Mouse (Mus musculus) lung, adult 10 weeks (tissue): ENCODE results near the gene Nrxn2. TPM values are rescaled to one million over a fixed set of nuclear protein-coding genes. Genes with fewer than 3 reads are reported as not detected.

Experiments used
- polyA plus RNA-seq: library from polyadenylated mRNA; stranded (reverse); fragments of 350-450 nt; fragmentation: Illumina TruSeq; extraction: RNeasy Lipid Tissue Mini Kit (QIAGEN cat#74804); gene quantifications from one replicate; pipeline ENCODE4 v1.2.3, GENCODE M21; 2014; ENCODE audit warnings: low read depth, low replicate concordance; ENCODE audit not compliant: insufficient read depth

Gene Nrxn2
- polyA plus RNA-seq: 4.0 TPM

GRCm38 (mm10) chr19:6418233-6418879 is at the start of gene Nrxn2:
TSS of gene Nrxn2 (plus strand) at chr19:6418731.

GRCm38 (mm10) chr19:6384128-6384527 is 34.4 kb upstream of the Nrxn2 start, which contains the start of gene Pygm:
TSS of gene Pygm (plus strand) at chr19:6384399.

GRCm38 (mm10) chr19:6399285-6400095 is 19.0 kb upstream of the Nrxn2 start, which contains the start of gene Rasgrp2:
TSS of gene Rasgrp2 (plus strand) at chr19:6399340.

GRCm38 (mm10) chr19:6542367-6543034 is 124.0 kb downstream of the Nrxn2 start, which contains the start of gene Slc22a12:
TSS of gene Slc22a12 (minus strand) at chr19:6543032.

Other genes starting within 250 kb of the Nrxn2 start
- gene Majin, start 234.3 kb upstream of the Nrxn2 start, polyA plus RNA-seq: 0.18 TPM
- gene Gpha2, start 192.4 kb upstream of the Nrxn2 start, polyA plus RNA-seq: 0.64 TPM
- gene Ppp2r5b, start 182.9 kb upstream of the Nrxn2 start, polyA plus RNA-seq: 22.8 TPM
- gene Atg2a, start 177.1 kb upstream of the Nrxn2 start, polyA plus RNA-seq: 6.0 TPM
- gene Ehd1, start 142.0 kb upstream of the Nrxn2 start, polyA plus RNA-seq: 75.5 TPM
- 44.0 TPM for gene Cdc42bpg, start 112.3 kb upstream of the Nrxn2 start, polyA plus RNA-seq
- gene Men1, start 83.8 kb upstream of the Nrxn2 start, polyA plus RNA-seq: 16.7 TPM
- gene Map4k2, start 77.6 kb upstream of the Nrxn2 start, polyA plus RNA-seq: 49.4 TPM
- gene Sf1, start 55.0 kb upstream of the Nrxn2 start, polyA plus RNA-seq: 58.0 TPM
- gene Pygm, start 34.3 kb upstream of the Nrxn2 start, polyA plus RNA-seq: 19.5 TPM
- 83.3 TPM for gene Rasgrp2, start 19.4 kb upstream of the Nrxn2 start, polyA plus RNA-seq
- 0.40 TPM for gene Slc22a12, start 124.3 kb downstream of the Nrxn2 start, polyA plus RNA-seq